Mouse (Mus musculus) liver, embryonic 14.5 days (tissue): ENCODE data around the gene Chrnd.

Experiments used
- CTCF ChIP-seq: IDR thresholded peaks from 2 replicates; pipeline ENCODE4 v1.5.1; 2016; ENCODE audit warnings: antibody characterized with exemption, low read depth, control low read depth
- EP300 ChIP-seq: IDR thresholded peaks from 2 replicates; pipeline ENCODE4 v1.6.1; 2016; ENCODE audit warnings: antibody characterized with exemption, low read depth

- no peak for TF ChIP-seq CTCF
- no peak for TF ChIP-seq EP300
Observed at GRCm38 (mm10) chr1:87201848-87202247, 11.4 kb downstream of the Chrnd start.
